Mouse (Mus musculus): ENCODE results near the gene Apobec2.

- TF ChIP-seq TAL1 (IDR thresholded peaks at IDR 0.05; ENCODE audit: low read length) (no peak), GATA1 (IDR thresholded peaks at IDR 0.05; ENCODE audit: low read length) (no peak)
Measured at GRCm38 (mm10) chr17:48407910-48408525, 24.7 kb downstream of the Apobec2 start.

Data from erythroblast, embryonic 14.5 days (primary cell).